Mouse (Mus musculus) CD8-positive naive resting alpha-beta T cell, adult 2 months (primary cell): ENCODE measurements around the gene Gse1.

Experiments used
- DNase-seq, 2 experiments: peaks; one replicate each; pipeline ENCODE4 v3.0.0; 2022; ENCODE audit warnings: low read depth in 2 of 2, low spot score in 2 of 2

The Gse1 gene

DNA sequence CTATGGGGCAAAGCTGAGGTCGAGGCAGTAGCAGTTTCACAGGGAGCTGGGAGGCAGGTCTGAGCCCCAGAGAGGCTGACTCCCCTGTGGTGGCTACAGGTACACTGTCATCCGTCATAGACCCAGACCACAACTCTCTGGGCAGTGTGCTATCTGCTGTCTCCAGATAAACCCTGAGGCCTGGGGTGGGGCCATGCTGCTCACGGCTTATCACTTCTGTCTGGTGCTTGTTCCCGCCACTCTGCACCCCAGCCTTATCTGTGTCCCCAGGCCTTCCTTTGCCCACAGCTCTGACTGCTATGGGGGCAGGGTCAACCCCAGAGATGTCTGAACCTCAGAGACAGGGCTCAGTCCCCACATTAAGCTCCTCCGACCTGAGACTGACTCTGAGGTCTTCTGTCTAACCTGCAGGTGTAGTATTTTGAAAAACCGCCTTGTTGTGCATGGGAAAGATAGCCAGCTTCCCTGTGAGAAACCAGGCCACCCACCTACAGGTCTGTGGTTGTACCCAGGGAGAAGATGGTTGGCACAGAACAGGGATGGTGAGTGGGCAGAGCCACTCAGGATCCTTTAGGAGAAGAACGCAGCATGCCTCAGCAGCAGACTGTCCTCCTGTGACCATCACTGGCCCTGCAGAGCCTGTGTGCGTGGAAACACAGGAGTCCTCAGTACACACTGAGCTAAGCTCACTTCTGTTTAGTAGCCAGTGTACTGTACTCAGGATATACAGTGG is 143.6 kb downstream of the Gse1 start:
- no peak for DNase-seq

GRCm38 (mm10) chr8:120372684-120373083 is 144.4 kb downstream of the Gse1 start:
- DNase-seq, result no peak

DNA sequence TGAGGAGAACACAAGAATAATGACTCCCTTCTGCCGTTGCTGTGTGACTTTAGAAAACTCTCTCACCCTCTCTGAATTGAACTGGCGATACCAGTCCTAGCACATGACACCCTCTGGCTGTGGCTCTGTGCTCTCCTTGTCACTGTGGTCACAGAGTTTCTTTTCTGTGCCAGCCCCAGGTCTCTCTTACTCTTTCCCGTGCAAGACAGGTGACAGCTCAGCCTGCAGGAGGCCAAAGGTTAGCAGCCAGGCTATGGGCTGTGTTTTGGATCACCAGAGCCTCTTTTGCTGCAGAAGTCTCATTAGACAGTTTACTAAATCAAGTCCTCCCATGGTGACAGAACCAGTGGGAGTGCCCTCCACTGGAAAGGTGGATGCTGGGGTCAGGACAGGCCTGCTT is 145.4 kb downstream of the Gse1 start:
- DNase-seq, result no peak

DNA sequence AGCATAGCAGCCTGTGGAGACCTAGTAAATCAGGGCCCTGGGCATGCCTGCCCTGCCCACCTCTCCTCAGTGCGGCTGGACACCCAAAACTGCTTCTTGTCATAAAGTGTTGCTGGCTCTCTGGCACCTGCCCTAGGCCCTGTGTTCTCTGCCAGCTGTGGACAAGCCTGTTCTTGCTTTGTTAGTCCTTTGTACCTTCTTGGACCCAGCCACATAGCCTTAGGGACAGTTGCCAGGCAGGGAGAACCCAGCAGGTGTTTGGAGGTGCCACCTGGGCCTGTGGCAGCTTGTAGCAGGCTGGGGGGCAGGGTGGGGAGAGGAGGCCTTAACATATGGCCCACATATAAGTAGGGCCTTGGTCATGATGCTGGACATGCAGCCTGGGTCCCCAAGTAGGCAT is 145.8 kb downstream of the Gse1 start:
- no peak for DNase-seq

DNA sequence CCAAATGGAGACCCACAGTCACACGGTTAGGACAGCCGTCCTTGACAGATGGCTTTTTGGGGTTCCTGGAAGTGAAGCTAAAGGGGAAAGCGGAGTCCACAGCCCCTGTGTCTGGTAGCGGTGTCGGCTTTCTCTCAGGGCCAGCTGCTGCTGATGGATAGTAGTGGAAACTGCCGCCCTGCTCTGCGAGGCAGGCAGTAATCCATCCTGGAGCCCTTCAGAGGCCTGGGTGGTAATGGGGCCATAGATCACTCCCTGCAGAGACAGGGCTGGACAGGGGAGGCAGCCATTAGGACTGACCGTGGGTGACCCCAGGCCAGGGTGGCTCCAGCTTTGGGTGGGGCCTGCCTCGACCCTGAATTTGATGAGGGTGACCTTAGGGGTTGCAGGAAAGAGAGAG is 146.3 kb downstream of the Gse1 start:
- DNase-seq, result no peak

GRCm38 (mm10) chr8:120375170-120375569 is 146.9 kb downstream of the Gse1 start:
- no peak for DNase-seq

- DNase-seq, result no peak
Observed at GRCm38 (mm10) chr8:120376215-120376614, 148.0 kb downstream of the Gse1 start.

- no peak for DNase-seq
Observed at GRCm38 (mm10) chr8:120376847-120377802, 148.9 kb downstream of the Gse1 start.

GRCm38 (mm10) chr8:120377803-120378189 is 149.5 kb downstream of the Gse1 start:
- DNase-seq, result no peak

DNA sequence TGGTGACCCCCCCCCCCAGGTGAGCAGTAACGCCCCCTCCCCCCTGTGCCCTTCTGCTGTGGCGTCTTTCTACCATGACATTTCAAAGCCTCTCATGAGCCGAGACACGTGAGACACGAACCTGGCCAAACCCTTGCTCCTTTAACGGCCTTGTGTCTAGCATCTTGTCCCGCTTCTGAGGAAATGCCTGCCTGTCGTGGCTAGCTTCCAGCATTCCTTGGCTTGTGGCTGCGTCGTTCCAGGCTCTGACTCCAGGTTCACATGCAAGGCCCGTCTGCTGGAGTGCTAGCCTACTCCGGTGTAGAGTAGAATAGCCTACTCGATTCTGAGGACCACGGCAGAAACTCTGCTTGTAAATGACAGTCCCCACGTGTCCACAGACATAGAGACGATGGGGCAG is 150.1 kb downstream of the Gse1 start:
- no peak for DNase-seq

DNA sequence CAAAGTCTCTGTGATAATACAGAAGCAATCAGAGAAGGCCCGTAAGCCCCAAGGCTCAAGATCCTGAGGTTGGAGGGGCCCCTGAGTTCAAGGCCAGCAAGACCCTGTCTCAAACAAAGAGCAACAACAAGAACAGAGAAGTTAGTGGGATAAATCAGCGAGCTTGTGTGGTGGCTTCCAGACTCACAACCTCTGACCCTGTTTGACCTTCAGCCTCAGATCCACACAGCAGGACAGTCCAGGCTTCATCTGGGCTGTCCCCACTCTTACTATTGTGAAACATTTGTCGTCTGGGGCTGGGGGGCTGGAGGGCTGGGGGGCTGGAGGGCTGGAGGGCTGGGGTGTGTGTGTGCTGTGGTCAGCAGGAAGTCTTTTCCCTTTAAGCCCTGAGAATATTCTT is 150.8 kb downstream of the Gse1 start:
- no peak for DNase-seq

DNA sequence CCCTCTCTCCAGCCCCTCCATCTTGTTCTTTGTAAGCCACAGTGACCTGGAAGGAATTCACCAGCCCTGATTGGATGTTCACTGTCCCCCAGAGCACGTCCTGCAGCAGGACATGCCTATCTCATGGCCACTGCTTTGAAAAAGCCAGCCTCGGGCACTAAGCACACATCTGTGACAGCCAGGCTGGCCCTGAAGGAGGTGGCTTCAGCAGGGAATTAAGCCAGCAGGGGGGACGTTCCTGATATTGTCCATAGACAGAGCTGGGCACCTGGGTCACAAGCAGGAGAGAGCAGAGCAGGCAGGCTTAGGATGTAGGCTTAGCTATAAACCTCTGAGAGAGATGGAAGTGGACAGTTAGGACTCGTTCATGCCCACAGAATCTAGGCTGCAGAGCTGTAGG is 153.6 kb downstream of the Gse1 start:
- no peak for DNase-seq

GRCm38 (mm10) chr8:120382436-120383203 is 154.4 kb downstream of the Gse1 start:
- DNase-seq, result no peak

GRCm38 (mm10) chr8:120383204-120383560 is 154.9 kb downstream of the Gse1 start:
- DNase-seq, result no peak

GRCm38 (mm10) chr8:120383713-120384112 is 155.5 kb downstream of the Gse1 start:
- no peak for DNase-seq

DNA sequence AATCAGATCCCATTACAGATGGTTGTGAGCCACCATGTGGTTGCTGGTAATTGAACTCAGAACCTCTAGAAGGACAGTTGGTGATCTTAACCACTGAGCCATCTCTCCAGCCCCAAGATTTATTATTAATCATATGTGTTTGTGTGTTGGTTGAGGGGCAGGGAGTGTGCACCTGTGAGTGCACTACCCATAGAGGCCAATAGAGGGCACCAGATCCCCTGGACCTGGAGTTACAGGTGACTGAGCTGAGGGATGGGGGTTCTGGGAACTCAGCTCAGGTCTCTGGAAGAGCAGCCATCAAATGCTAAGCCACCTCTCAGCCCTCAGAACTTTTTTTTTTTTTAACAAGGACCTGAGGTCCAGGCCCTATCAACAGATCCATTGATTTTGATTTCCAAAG is 156.5 kb downstream of the Gse1 start:
- no peak for DNase-seq

GRCm38 (mm10) chr8:120388246-120388645 is 160.0 kb downstream of the Gse1 start:
- DNase-seq, result no peak

DNA sequence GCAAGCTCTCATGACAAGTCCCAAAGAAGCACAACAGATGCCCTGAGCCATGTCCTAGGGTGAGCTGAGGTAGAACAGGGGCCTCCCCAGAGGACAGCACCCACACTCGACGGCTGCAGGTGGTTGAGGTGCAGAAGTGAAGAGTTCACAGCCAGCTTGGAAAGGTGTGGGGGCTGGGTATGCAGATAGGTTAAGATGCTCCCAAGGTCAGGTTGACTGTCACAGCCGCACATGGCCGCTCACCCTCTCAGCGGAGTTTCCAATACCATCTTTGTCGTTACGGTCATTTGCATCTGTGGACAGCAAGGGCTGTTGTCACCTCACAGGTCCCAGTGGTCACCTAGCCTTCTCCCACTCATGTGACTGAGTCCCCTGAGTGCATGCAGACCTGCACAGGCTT is 162.3 kb downstream of the Gse1 start:
- DNase-seq, result no peak

DNA sequence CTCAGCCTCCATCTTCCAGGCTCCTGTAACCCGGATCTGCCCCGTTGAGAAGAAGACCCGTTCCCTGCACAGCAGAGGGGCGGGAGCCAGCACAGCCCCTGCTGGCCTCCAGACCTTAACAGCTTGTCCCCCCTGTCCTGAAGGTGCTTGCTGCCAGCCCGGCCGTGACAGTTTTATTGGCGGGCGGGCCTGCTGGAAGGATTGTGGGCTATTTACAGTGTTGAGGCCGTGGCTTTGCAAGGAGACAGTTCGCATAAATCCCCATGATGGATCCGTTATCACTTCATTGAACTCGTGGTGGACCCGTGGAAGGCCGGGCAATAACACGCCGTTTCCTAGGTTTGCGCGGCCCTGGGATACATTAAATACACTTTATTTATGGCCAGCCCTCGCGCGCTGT is 163.6 kb downstream of the Gse1 start:
- no peak for DNase-seq

DNA sequence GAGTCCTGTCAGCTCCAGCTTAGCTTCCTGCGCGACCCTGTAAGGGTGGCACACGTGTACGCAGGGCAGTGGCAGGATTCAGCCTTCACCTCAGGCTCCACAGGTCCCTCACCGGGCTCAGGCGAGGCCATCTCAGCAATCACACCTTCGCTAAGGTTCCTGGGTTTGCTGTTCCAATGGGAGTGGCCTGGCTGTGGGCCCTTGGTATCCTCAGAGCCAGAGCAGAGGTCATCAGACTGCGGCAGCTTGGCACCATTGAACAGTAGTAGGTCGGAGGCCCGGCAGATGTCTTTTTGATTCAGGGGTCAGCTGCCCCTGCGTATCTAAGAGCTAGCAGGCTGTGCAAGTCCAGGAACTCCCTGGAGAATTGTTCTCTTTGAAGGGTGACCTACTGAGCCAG is 164.8 kb downstream of the Gse1 start:
- DNase-seq, result no peak

DNA sequence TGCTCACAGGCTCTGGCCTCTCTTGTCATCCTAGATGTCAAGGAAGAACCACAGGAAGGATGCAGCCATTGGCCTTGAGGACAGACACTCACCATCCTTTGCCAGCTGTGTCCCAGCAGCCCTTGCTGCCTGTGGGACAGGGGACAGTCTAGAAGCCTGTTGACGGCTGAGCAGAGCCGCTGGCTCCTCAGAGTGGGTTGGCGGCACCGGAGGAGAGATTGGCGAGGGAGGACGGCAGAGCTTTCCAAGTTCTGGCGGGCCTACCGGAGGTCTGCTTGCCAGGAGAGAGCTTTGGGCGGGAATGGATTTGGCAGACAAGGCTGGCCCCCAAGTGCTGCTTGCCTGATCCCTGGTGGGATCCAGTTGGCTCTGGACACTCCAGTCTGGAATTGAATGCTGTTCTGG is 165.6 kb downstream of the Gse1 start:
- DNase-seq, result no peak

DNA sequence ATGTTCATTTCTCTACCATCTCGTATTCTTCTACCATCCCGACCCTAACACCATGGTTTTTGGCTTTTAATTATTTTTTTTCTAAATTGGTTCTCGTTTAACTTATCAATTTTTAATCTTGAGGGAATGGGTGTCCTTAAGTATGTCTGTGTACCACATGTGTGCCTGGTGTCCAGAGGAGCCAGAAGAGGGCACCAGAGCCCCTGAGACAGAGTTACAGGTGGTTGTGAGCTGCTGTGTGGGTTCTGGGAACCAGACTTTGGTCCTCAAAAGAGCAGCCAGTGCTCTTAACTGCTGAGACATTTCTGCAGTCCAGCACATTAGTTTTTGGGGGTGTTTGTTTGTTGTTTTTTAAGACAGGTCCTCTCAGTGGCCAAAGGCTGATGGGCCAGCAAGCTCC is 167.6 kb downstream of the Gse1 start:
- DNase-seq, result no peak
